Mouse (Mus musculus): ENCODE data around the gene Mtm1. TPM values are rescaled to one million over a fixed set of nuclear protein-coding genes. Genes with fewer than 3 reads are reported as not detected.

Mtm1 gene
- polyA plus RNA-seq, 1 experiment, result 3.6 TPM

DNA sequence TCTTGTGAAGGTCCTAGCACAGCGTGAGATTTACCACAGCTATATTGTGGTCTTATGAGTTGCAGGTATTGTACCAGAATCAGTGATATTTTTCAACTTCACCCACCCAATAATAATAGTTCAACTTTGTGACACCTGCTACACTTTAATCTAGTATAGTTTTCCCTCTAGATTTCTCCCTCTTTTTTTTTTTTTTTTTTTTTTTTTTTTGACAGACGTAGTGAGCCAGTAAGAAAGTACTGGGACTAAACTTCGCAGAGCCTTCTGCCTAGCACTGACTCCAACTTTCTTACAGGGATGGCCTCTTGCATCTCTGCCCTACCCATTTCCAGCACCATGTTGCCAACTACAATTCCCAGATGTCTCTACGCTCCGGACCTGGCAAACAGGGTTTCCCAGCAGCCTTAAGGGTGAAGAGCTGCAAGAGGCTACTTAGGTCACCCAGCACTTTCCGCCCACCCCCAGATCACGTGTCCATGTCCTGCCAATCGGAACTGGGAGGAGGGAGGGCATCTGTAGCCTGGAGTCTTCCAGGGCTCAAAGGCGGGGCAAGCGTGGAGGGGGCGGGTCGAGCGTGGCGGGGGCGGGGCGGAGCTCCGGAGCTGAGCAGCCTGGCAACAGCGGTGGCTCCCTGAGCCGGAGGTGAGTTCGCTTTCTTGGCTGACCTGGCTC is 4.0 kb downstream of the Mtm1 start:
- 21% methylated on average over 20 of the region's 20 CpGs for WGBS
- TF ChIP-seq CTCF (IDR thresholded peaks at IDR 0.05; ENCODE audit: control insufficient read depth, insufficient read depth, low read length) (no peak), POLR2A (IDR thresholded peaks at IDR 0.05; ENCODE audit: borderline replicate concordance, control insufficient read depth, low read depth, low read length) (peak; percentile 22; the same call in 1 of the 2 replicates)
- Histone ChIP-seq H3K4me1 (ENCODE audit: control insufficient read depth, insufficient read depth, low read length) (no peaks in the 10 kb centered on the region; the same call in 1 of the 2 replicates), H3K27ac (ENCODE audit: control insufficient read depth, insufficient read depth, low read depth, low read length, poor library complexity) (peak overlapping the region; percentile 92), H3K4me3 (replicated peaks; ENCODE audit: control insufficient read depth, low read depth, low read length) (peak overlapping the region; percentile 80)

DNA sequence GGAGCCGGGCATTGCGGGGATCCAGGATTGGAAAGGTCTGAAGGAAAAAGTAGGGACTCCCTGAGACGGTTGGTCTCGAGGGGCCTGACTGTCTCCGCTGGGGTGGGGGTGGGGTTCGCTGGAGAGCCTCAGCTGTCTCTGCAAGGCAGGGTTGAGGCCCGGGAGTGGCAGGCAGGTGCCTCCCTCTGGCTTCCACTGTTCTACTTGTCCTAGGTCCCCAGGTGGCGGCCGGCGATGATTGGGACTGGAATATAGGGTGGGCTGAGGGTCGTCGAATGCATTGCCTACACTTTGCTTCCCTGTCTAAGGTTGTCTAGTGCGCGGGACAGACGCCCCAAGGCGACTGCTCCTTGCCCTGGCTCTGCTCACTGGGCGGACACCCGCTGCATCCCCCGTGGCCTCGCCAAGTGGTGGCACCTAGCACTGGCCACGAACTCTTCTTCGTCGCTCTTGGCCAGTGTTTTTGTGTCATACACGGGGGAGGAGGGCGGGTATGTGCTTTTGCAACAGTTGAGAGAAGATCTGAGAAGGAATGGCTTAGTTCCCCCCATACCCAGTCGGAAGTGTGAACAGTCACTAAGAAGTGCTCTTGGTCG is 4.6 kb downstream of the Mtm1 start:
- TF ChIP-seq POLR2A (IDR thresholded peaks at IDR 0.05; ENCODE audit: borderline replicate concordance, control insufficient read depth, low read depth, low read length) (no peak), CTCF (IDR thresholded peaks at IDR 0.05; ENCODE audit: control insufficient read depth, insufficient read depth, low read length) (no peak)

DNA sequence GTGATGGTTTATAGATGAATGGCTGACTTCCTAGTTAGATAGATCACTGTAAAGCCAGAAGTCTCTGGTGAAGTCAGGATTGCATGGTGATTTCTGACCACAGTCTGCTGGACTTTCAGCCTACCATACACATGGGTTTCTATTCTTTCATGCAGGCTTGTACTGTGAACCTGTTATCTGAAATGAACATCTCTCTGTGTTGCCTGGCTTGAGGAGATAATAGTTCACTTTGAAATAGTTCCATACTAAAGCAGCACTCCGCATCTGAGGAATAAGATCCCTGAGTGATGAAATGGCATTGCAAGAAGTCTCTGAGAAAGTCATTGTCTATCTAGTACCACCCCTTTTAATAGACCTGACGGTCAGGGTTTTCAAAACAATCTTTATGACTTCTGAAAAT is 6.3 kb downstream of the Mtm1 start:
- no peak overlapping the region for H3K4me3 ChIP-seq (replicated peaks; ENCODE audit: control insufficient read depth, low read depth, low read length)
- H3K4me1 ChIP-seq (ENCODE audit: control insufficient read depth, insufficient read depth, low read length), result no peaks in the 10 kb centered on the region; the same call in 1 of the 2 replicates
- no peak overlapping the region for H3K27ac ChIP-seq (ENCODE audit: control insufficient read depth, insufficient read depth, low read depth, low read length, poor library complexity)
- no peak for TF ChIP-seq POLR2A (IDR thresholded peaks at IDR 0.05; ENCODE audit: borderline replicate concordance, control insufficient read depth, low read depth, low read length)
- TF ChIP-seq CTCF (IDR thresholded peaks at IDR 0.05; ENCODE audit: control insufficient read depth, insufficient read depth, low read length), result no peak
- WGBS, result 65% methylated on average over 2 of the region's 2 CpGs

More for the DNA sequence above, 4.6 kb downstream of the Mtm1 start:
- 20% methylated on average over 27 of the region's 27 CpGs for WGBS
- H3K4me3 ChIP-seq (replicated peaks; ENCODE audit: control insufficient read depth, low read depth, low read length), result peak overlapping the region; percentile 80
- peak overlapping the region; percentile 92 for H3K27ac ChIP-seq (ENCODE audit: control insufficient read depth, insufficient read depth, low read depth, low read length, poor library complexity)
- H3K4me1 ChIP-seq (ENCODE audit: control insufficient read depth, insufficient read depth, low read length), result no peaks in the 10 kb centered on the region; the same call in 1 of the 2 replicates

DNA sequence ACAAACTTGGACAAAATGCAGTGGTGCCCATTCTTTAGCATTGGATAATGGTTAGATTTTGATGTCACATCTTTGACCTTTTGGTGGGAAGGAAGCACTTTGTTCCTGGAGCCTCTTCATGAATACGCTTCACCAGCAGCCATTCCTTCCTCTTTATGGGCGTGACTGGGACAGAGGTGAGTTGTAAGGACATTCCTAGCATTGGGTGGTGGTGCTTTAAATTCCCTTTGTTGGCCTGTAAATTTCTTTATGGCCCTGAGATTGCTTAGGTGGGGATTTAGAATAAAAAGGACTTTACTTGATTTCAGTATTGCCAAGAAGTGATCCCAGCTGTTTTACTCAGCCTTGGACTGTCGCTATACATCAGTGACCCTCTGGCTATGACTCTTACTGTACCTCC is 8.3 kb downstream of the Mtm1 start:
- H3K27ac ChIP-seq (ENCODE audit: control insufficient read depth, insufficient read depth, low read depth, low read length, poor library complexity), result no peak overlapping the region
- WGBS, result 64% methylated on average over 3 of the region's 3 CpGs
- TF ChIP-seq CTCF (IDR thresholded peaks at IDR 0.05; ENCODE audit: control insufficient read depth, insufficient read depth, low read length), result no peak
- no peak for TF ChIP-seq POLR2A (IDR thresholded peaks at IDR 0.05; ENCODE audit: borderline replicate concordance, control insufficient read depth, low read depth, low read length)
- no peaks in the 10 kb centered on the region; the same call in 1 of the 2 replicates for H3K4me1 ChIP-seq (ENCODE audit: control insufficient read depth, insufficient read depth, low read length)
- H3K4me3 ChIP-seq (replicated peaks; ENCODE audit: control insufficient read depth, low read depth, low read length), result no peak overlapping the region

DNA sequence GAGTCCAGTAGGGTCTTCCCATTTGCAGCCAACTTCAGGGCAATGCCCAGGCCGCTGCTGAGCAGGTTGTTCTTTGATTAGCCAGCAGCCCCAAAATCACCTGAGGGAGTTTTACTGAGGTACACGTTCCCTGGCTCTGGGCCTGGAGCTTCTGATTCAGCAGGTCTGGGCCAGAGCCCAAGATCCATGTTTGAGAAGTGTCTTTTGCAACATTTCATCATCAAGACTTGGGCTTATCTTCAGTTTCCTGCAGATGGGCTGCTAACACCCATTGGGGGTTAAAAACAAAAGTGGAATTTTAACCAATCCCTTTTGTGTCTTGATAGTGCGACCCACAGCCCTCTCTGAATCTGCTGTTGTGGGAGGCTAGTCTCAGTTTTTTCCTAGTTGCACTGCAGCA is 10.3 kb downstream of the Mtm1 start:
- H3K4me1 ChIP-seq (ENCODE audit: control insufficient read depth, insufficient read depth, low read length), result no peaks in the 10 kb centered on the region; the same call in 1 of the 2 replicates
- no peak overlapping the region for H3K27ac ChIP-seq (ENCODE audit: control insufficient read depth, insufficient read depth, low read depth, low read length, poor library complexity)
- 47% methylated on average over 3 of the region's 3 CpGs for WGBS
- TF ChIP-seq POLR2A (IDR thresholded peaks at IDR 0.05; ENCODE audit: borderline replicate concordance, control insufficient read depth, low read depth, low read length) (no peak), CTCF (IDR thresholded peaks at IDR 0.05; ENCODE audit: control insufficient read depth, insufficient read depth, low read length) (no peak)
- H3K4me3 ChIP-seq (replicated peaks; ENCODE audit: control insufficient read depth, low read depth, low read length), result no peak overlapping the region

DNA sequence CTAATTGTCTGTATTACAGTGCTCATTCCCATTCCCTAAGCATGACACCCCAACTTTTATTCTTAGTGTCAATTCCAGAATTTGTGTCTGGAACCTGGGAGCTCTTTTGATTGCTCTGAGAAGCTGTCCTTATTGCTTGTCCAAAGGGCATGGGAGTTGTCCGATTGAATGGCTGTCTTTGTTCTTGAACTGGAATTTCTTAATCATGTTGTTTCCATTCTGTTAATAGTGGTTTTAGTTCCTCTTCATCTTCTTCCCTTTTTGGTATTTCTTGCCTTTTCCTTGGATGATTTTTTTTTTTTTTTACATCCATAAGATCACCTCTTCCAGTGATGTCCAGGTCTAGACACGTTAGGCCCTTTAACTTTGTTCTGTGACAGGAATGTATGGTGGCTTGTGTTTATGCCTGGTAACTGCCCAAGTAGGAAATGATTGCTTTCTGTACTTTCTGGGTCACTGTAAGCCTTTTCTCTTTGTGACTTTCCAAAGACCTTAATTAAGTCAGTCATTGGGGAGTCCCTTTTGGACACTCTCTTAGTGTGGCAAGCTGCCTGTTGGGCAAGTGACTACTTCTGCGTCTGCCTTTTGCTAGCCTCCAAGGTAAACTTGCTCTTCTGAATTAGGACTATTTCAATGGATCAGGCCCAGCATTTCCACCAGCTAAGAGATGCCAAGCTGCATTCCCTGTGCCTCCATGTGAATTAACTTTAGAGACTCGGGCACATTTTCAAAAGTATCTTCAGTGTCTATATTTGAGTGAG is 12.3 kb downstream of the Mtm1 start:
- WGBS, result 64% methylated on average over 4 of the region's 4 CpGs
- H3K4me1 ChIP-seq (ENCODE audit: control insufficient read depth, insufficient read depth, low read length), result no peaks in the 10 kb centered on the region; the same call in 1 of the 2 replicates
- TF ChIP-seq CTCF (IDR thresholded peaks at IDR 0.05; ENCODE audit: control insufficient read depth, insufficient read depth, low read length) (no peak), POLR2A (IDR thresholded peaks at IDR 0.05; ENCODE audit: borderline replicate concordance, control insufficient read depth, low read depth, low read length) (no peak)
- H3K27ac ChIP-seq (ENCODE audit: control insufficient read depth, insufficient read depth, low read depth, low read length, poor library complexity), result no peak overlapping the region
- no peak overlapping the region for H3K4me3 ChIP-seq (replicated peaks; ENCODE audit: control insufficient read depth, low read depth, low read length)

DNA sequence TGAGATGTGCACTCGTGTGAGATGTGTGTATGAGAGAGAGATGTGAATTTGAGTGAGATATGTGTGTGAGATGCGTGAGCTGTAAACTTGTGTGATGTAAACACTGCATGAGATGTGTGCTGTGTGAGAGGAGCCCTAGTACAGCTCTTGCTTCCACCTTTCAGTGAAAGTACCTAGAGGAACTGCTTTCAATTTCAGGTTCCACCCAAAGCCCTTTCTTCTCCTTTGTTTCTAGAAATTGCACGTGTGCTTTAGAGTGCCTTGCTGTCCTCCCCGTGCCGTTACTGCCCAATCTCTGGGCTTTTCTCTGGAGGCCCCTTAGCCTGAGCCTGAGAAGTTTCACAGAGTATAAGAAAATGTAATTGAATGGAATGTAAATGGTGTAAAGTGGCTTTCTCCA is 16.3 kb downstream of the Mtm1 start:
- no peak for TF ChIP-seq CTCF (IDR thresholded peaks at IDR 0.05; ENCODE audit: control insufficient read depth, insufficient read depth, low read length)
- TF ChIP-seq POLR2A (IDR thresholded peaks at IDR 0.05; ENCODE audit: borderline replicate concordance, control insufficient read depth, low read depth, low read length), result no peak

DNA sequence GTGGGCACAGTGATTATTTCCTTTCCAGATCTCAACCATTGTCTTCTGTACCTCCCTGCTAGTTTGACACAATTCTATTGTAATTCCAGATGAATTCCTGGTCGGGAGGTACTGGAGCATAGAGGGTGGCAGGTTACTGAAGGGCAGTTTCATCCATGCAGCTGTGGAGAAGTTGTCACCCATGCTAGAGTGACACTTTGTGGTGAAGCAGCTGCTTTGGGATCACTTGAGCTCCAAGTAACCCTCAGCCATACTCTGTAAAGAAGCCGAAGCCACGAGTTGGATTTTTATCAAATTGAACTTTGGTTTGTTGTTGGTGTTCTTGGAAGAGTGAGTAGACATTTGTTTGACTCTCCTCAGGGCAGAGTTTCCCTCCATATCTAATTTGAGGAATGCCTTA is 17.6 kb downstream of the Mtm1 start:
- 48% methylated on average over 3 of the region's 3 CpGs for WGBS
- Histone ChIP-seq H3K4me3 (replicated peaks; ENCODE audit: control insufficient read depth, low read depth, low read length) (no peak overlapping the region), H3K4me1 (ENCODE audit: control insufficient read depth, insufficient read depth, low read length) (no peaks in the 10 kb centered on the region; the same call in 1 of the 2 replicates), H3K27ac (ENCODE audit: control insufficient read depth, insufficient read depth, low read depth, low read length, poor library complexity) (no peak overlapping the region)
- TF ChIP-seq CTCF (IDR thresholded peaks at IDR 0.05; ENCODE audit: control insufficient read depth, insufficient read depth, low read length), result no peak

More for the DNA sequence above, 16.3 kb downstream of the Mtm1 start:
- Histone ChIP-seq H3K27ac (ENCODE audit: control insufficient read depth, insufficient read depth, low read depth, low read length, poor library complexity) (no peak overlapping the region), H3K4me3 (replicated peaks; ENCODE audit: control insufficient read depth, low read depth, low read length) (no peak overlapping the region), H3K4me1 (ENCODE audit: control insufficient read depth, insufficient read depth, low read length) (no peaks in the 10 kb centered on the region; the same call in 1 of the 2 replicates)
- 44% methylated on average over 5 of the region's 5 CpGs for whole genome bisulfite sequencing

Data from bone marrow, adult 2 months (tissue).